Mouse (Mus musculus): ENCODE measurements around the gene Nfya.

Nfya gene

DNA sequence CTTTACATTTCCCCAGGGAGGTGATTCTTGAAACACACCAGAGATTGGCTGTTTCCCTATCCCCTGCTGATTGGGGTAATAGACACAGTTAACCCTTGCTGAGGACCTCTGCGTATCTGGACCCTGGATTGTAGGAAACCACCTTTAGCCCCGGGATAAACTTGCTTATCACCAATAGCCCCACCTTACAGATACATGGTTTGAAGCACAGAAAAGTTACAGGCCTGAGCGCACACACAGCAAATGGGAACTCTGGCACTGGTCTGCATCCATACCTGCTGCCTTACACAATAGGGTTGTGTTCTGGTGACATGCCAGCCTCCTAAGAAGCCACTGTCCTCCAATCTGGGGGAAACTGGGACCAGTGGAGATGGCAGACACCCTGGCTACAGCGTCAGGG is 63.9 kb downstream of the Nfya start:
- DNase-seq (ENCODE audit: low read depth, low spot score): no peak

DNA sequence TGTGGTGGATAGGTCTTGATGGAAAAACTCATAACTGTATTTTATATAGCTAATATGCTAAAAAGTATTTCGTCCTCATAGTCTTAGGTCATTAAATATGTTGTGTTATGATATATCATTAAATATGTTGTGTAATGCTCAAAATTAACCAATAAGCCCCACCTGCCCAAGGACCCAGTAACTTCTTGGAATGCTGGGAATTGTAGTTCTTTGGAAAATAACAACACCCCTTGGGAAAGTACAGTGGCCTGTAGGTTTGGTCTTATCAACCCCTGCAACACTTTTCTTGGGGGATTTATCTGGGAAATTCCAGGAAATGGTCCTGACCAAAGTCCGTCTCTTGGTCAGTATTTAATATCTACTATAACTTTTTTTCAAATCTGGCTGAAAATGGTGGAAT is 66.6 kb downstream of the Nfya start:
- DNase-seq (ENCODE audit: low read depth, low spot score): no peak

DNA sequence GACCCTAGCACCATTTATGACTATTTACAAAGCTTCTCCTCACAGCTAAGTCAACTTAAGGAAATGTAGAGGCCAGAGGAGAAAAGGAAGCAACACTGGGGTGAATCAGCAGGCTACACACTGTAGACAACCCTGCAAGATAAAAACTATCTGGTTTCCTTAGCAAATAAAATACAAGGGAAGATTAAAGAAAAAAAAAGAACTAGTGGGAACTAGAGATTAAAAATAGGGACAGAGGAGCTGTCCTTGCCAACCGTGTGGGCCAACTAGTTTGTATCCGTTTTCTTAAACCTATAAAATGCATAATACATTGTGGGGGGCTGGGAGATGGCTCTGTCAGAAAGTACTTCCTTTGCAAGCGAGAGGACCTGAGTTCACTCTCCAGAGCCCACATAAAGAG is 67.8 kb downstream of the Nfya start:
- no peak for DNase-seq (ENCODE audit: low read depth, low spot score)

DNA sequence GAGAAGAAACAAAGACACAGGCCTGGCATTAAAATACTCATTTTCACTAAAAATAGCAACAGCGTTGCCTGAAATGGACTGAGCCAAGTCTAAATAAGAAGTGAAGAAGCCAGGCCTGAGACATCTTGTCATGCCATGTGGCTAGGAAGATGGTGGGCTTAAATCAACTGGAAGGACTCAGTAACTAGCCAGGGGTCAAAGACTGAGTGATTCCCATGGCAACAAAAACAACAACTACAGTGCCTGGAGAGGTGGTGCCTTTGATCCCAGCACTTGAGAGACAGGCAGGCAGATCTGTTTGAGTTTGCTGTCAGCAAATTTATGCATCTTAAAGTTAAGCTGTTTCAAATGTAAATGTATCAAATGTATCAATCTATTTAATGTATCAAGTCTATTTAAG is 69.4 kb downstream of the Nfya start:
- no peak for DNase-seq (ENCODE audit: low read depth, low spot score)

Measured in 3T3-L1 (cell line).